Mouse (Mus musculus): ENCODE measurements around the gene Lhx9.
A peak's percentile ranks its signal among the peaks of the same experiment; 100 is the strongest.

Gene Lhx9

GRCm38 (mm10) chr1:138848511-138849109 is at the start of gene Lhx9:
Lhx9 (minus strand) TSS chr1:138848577.
- peak in 1 of 2 experiments; percentile 48 for DNase-seq

GRCm38 (mm10) chr1:138896088-138896487 is 47.7 kb upstream of the Lhx9 start:
- no peak for DNase-seq

GRCm38 (mm10) chr1:138877470-138878254 is 29.3 kb upstream of the Lhx9 start:
- DNase-seq = no peak

GRCm38 (mm10) chr1:138876371-138877045 is 28.1 kb upstream of the Lhx9 start:
- no peak for DNase-seq

- DNase-seq = peak; percentile 87 to 88
Observed at GRCm38 (mm10) chr1:138856101-138856950, 7.9 kb upstream of the Lhx9 start, which contains the start of gene 2310009B15Rik. 2310009B15Rik (minus strand) TSS chr1:138856852.

- DNase-seq = no peak
Observed at GRCm38 (mm10) chr1:138850823-138851222, 2.4 kb upstream of the Lhx9 start.

- no peak for DNase-seq
Observed at GRCm38 (mm10) chr1:138850161-138850539, 1.8 kb upstream of the Lhx9 start.

- DNase-seq = no peak
Observed at GRCm38 (mm10) chr1:138849531-138850160, 1.3 kb upstream of the Lhx9 start.

- DNase-seq = no peak
Observed at GRCm38 (mm10) chr1:138848026-138848425, 351 bp downstream of the Lhx9 start.

GRCm38 (mm10) chr1:138847146-138847545 is 1.2 kb downstream of the Lhx9 start:
- DNase-seq = no peak

- DNase-seq = no peak
Observed at GRCm38 (mm10) chr1:138846581-138846980, 1.8 kb downstream of the Lhx9 start.

GRCm38 (mm10) chr1:138846131-138846530 is 2.2 kb downstream of the Lhx9 start:
- no peak for DNase-seq

GRCm38 (mm10) chr1:138845481-138845880 is 2.9 kb downstream of the Lhx9 start:
- DNase-seq = no peak

GRCm38 (mm10) chr1:138844166-138844565 is 4.2 kb downstream of the Lhx9 start:
- no peak for DNase-seq

GRCm38 (mm10) chr1:138843361-138844091 is 4.9 kb downstream of the Lhx9 start:
- DNase-seq = no peak

- no peak for DNase-seq
Observed at GRCm38 (mm10) chr1:138842756-138843155, 5.6 kb downstream of the Lhx9 start.

GRCm38 (mm10) chr1:138842315-138842714 is 6.1 kb downstream of the Lhx9 start:
- DNase-seq = no peak

- peak; percentile 47 to 57 for DNase-seq
Observed at GRCm38 (mm10) chr1:138841306-138842095, 6.9 kb downstream of the Lhx9 start.

- no peak for DNase-seq
Observed at GRCm38 (mm10) chr1:138840440-138841305, 7.7 kb downstream of the Lhx9 start.

Data from lung, postnatal 4 days (tissue).